Mouse (Mus musculus) cortical plate, adult 2 months (tissue): ENCODE results near the gene Itga9.

ENCODE experiments used
- CTCF ChIP-seq: fragments of 200-500 bp; IDR thresholded peaks from 2 replicates; pipeline ENCODE4 v1.5.1; 2011; ENCODE audit warnings: mild to moderate bottlenecking, control low read depth, low read length; ENCODE audit not compliant: insufficient read depth; ENCODE audit errors: extremely low read depth
- POLR2A ChIP-seq: fragments of 200-500 bp; IDR thresholded peaks from 2 replicates; pipeline ENCODE4 v1.6.1; 2011; ENCODE audit warnings: mild to moderate bottlenecking, low read length, control low read depth; ENCODE audit not compliant: insufficient read depth; ENCODE audit errors: extremely low read depth

DNA sequence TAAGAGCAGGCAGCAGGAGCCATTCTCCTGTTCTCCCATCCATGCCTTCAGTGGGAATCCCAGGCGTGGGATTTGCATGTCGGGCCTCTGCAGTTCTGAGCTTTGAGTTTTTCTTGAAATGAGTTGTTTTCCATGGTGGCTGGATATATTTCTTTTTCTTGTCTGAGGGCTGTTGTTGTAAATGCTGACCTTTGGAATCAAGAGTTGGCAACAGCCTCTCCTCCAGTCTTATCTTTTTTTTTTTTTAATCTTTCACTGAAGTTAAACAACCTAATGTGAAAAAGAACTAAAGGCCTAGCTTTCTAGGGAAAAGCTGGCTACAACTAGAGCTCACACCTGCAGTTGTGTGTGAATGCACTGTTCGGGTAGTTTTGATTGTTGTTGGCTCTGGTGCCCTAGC, 240.3 kb downstream of the Itga9 start:
- TF ChIP-seq CTCF (no peak), POLR2A (no peak)
